Mouse (Mus musculus) embryonic facial prominence, embryonic 13.5 days (tissue): ENCODE results near the gene Moap1. TPM values are rescaled to one million over a fixed set of nuclear protein-coding genes. Genes with fewer than 3 reads are reported as not detected.

Source experiments
- ATAC-seq: fragments of 200-750 bp; cut with Nextera tagmentation; 2 replicates; pipeline ENCODE4 v1.8.0; 2017; ENCODE audit warnings: low read depth; ENCODE audit not compliant: insufficient number of reproducible peaks, insufficient read depth, low FRiP score, low TSS enrichment
- H3K27ac ChIP-seq: fragments of 300-500 bp; sonication (generic); 2 replicates; pipeline ENCODE4 v1.5.1; 2015; ENCODE audit warnings: moderate library complexity, mild to moderate bottlenecking, inconsistent platforms
- H3K27me3 ChIP-seq: fragments of 300-500 bp; sonication (generic); 2 replicates; pipeline ENCODE4 v1.6.1; 2015; ENCODE audit warnings: mild to moderate bottlenecking, inconsistent platforms
- H3K36me3 ChIP-seq: fragments of 300-500 bp; sonication (generic); 2 replicates; pipeline ENCODE4 v1.6.1; 2015; ENCODE audit warnings: mild to moderate bottlenecking, inconsistent platforms
- H3K4me1 ChIP-seq: fragments of 300-500 bp; sonication (generic); 2 replicates; pipeline ENCODE4 v1.6.1; 2015; ENCODE audit warnings: inconsistent platforms
- H3K4me2 ChIP-seq: fragments of 300-500 bp; sonication (generic); 2 replicates; pipeline ENCODE4 v1.6.1; 2015; ENCODE audit warnings: moderate library complexity, mild to moderate bottlenecking, inconsistent platforms
- H3K4me3 ChIP-seq: fragments of 300-500 bp; sonication (generic); 2 replicates; pipeline ENCODE4 v1.5.1; 2015; ENCODE audit warnings: mild to moderate bottlenecking, inconsistent platforms
- H3K9ac ChIP-seq: fragments of 300-500 bp; sonication (generic); 2 replicates; pipeline ENCODE4 v1.6.1; 2015; ENCODE audit warnings: mild to moderate bottlenecking, inconsistent platforms
- H3K9me3 ChIP-seq: fragments of 300-500 bp; sonication (generic); 2 replicates; pipeline ENCODE4 v1.6.1; 2016; ENCODE audit warnings: inconsistent platforms
- WGBS: fragments of 180-500 bp; shearing (Covaris S2); methylation state at CpG from one replicate; pipeline ENCODE4 v1.1.7; 2015; ENCODE audit warnings: mixed read lengths; 5-methylcytosine and 5-hydroxymethylcytosine counted together
- polyA plus RNA-seq: library from polyadenylated mRNA; unstranded; fragments of >200 nt; fragmentation: Nextera tagmentation; extraction: Ambion mirVana; gene quantifications from 2 replicates; pipeline ENCODE4 v1.2.1, GENCODE M21; 2015

The Moap1 gene
- polyA plus RNA-seq, 1 experiment from 2014 or later: 25.5 TPM

DNA sequence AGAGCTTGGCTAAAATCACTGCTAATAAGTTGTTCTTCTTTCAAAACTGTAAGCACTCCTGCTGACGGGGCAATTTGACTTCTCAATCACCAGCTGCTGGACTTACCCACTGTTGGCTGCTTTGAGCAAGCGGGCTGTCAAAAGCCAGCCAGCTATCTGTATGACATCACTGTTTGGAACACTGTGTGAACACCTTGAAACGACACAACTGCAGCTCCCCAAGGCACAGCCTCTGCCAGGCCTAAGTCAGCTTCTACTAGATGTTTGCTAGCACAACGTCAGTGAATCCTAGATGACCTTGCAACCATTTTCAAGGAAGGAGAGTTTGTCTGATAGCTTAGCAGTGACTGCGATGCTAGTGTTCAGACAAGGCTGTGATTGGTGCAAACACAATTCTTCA, 4.4 kb downstream of the Moap1 start:
- Histone ChIP-seq H3K4me1 (peaks cover 9% of the 10 kb centered on the region), H3K27me3 (no peaks in the 10 kb centered on the region), H3K9ac (no peak overlapping the region), H3K9me3 (no peaks in the 10 kb centered on the region), H3K27ac (no peak overlapping the region), H3K4me2 (no peak overlapping the region), H3K36me3 (0 out of 2 replicates have a peak, but pooled peaks cover 4% of the 10 kb centered on the region), H3K4me3 (no peak overlapping the region)
- 80% methylated on average over 5 of the region's 5 CpGs for WGBS
- no peak for ATAC-seq

DNA sequence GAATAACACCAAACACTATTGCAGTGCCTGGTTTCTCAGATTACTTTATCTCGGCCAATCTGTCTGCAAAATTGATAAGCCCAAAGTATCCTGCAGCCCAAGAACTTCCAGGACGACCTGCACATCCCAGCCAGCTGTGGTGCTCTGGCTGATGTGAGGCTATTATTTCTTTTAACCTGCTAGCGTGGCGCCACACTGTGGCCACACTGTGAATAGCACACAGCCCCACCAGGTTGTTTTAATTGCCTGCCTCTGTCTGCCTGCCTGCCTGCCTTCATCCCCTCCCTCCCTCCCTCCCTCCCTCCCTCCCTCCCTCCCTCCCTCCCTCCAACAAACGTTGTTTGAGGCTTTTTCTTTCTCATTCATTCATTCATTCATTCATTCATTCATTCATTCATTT, 10.1 kb downstream of the Moap1 start:
- Histone ChIP-seq H3K9me3 (no peaks in the 10 kb centered on the region), H3K4me2 (no peak overlapping the region), H3K27me3 (no peaks in the 10 kb centered on the region), H3K4me3 (no peak overlapping the region), H3K9ac (no peak overlapping the region), H3K27ac (no peak overlapping the region), H3K4me1 (peaks cover 19% of the 10 kb centered on the region), H3K36me3 (no peaks in the 10 kb centered on the region)
- no peak for ATAC-seq
- 13% methylated on average over 4 of the region's 5 CpGs for WGBS

DNA sequence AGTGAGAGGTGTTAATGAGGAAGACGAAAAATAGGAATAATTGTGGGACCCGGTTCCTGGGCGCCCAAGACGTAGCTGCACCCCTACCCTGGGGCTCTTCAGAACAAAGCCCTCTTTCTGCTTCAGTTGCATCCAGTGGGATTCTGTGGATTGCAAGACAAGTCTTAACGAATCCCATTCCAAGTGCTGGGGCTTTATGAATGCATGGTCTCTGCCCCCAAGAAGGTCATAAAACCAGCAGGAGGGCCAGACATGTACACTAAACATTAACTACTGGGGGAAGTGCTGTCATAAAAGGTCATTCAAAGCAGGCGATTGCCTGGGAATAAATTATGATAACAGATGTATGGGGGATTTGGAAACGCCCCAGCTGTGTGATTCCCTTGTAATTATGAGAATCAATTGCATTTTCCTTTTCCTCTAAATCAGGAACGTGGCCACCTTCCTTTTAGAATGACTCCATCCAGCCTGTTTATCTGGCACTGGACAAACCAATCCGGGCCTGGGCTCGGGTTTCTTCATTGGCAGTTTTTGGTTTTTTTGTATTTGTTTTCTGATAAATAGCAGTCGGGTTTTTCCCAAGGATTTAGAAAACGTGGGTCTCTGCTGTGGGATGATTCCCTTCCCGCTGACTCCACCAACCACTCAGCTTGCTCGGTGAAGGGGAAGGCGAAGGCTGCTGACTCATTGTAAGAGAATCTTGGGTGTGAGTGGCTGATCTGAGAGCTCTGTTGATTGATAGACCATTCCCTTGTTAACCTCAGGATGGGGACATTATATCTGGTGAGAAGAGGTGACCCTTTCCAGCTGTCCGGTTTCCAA, 12.5 kb downstream of the Moap1 start:
- 41% methylated on average over 16 of the region's 16 CpGs for WGBS
- peaks cover 20% of the 10 kb centered on the region for H3K4me1 ChIP-seq
- peak overlapping the region; percentile 18 for H3K4me3 ChIP-seq
- peak overlapping the region; percentile 76 for H3K27ac ChIP-seq
- H3K9ac ChIP-seq: no peak overlapping the region
- H3K27me3 ChIP-seq: no peaks in the 10 kb centered on the region
- no peaks in the 10 kb centered on the region for H3K9me3 ChIP-seq
- peak overlapping the region; percentile 53 for H3K4me2 ChIP-seq
- peak; percentile 29; the same call in 1 of the 2 replicates for ATAC-seq
- no peaks in the 10 kb centered on the region for H3K36me3 ChIP-seq

DNA sequence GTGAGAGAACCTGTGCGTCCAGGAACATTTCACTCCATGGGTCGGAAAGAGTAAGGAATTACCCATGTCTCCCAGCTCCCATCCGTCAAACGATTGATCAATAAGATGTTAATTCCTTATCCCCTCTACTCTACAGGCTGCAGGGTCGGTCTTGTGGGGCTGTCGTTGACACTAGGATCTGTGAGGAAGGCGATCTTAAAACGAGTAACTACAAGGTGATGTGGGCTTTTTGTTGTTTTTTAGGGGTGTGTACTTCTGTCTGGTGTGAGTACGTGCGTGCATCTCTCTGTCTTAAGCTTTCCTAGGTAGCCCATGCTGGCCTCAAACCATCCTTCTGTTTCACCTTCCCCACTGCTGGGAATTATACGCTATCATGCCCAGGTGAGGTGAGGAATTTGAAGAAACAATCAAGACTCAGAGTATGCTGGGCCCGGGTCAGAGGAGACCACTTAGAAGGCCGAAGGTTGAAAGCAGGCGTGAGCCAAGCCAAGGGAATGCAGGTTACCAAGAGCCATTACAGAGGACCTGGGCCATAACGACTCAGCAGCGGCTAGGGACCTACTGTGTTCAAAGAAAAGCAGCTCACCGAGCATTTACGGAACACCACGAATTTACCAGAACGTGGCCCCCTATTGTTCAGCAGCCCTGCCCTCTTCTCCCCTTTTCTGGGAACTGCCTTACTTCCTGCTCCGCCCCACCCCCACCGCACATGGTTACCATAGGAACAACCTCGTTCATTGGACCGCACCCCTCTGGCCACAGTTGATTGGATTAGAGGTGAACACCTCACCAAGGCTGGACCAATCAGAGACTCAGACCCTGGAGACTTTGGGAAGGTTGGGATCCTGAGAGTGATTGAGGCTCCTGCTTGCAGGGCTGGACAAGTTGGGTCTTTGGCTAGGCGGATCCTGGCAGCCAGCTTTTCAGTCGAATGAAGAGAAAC, 13.3 kb downstream of the Moap1 start:
- no peaks in the 10 kb centered on the region for H3K36me3 ChIP-seq
- peak overlapping the region; percentile 76 for H3K27ac ChIP-seq
- H3K4me2 ChIP-seq: peak overlapping the region; percentile 53
- H3K27me3 ChIP-seq: no peaks in the 10 kb centered on the region
- no peak overlapping the region for H3K9ac ChIP-seq
- H3K9me3 ChIP-seq: no peaks in the 10 kb centered on the region
- peak overlapping the region; percentile 18 for H3K4me3 ChIP-seq
- peaks cover 23% of the 10 kb centered on the region for H3K4me1 ChIP-seq
- peak; percentile 93 for ATAC-seq
- 35% methylated on average over 26 of the region's 26 CpGs for WGBS

DNA sequence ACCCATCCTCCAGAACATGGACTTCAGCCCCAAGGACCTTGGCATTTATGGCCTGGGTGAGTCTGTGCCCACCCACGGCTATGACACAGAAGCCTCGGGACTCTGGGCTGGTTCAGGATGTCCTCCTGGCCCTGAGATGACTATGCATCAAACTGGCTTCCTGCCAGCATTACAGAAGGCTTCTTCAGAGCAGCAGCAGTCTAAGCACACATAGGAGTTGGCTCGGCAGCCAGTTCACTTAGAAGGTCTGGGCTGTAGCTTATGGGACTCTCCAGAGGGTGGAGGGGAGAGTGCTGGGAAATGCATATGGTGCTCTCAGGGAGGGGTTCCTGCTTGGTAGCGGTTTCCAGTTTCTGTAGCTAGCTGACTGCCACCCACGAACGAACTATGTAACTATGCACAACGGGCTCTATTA, 17.7 kb downstream of the Moap1 start:
- H3K27ac ChIP-seq: 0 out of 2 replicates have a peak overlapping the region, but pooled peaks have one; percentile 3
- H3K4me2 ChIP-seq: no peak overlapping the region
- WGBS: 63% methylated on average over 7 of the region's 7 CpGs
- H3K4me1 ChIP-seq: peaks cover 18% of the 10 kb centered on the region
- H3K9me3 ChIP-seq: no peaks in the 10 kb centered on the region
- H3K4me3 ChIP-seq: no peak overlapping the region
- no peak overlapping the region for H3K9ac ChIP-seq
- no peak for ATAC-seq
- H3K36me3 ChIP-seq: no peaks in the 10 kb centered on the region
- no peaks in the 10 kb centered on the region for H3K27me3 ChIP-seq

DNA sequence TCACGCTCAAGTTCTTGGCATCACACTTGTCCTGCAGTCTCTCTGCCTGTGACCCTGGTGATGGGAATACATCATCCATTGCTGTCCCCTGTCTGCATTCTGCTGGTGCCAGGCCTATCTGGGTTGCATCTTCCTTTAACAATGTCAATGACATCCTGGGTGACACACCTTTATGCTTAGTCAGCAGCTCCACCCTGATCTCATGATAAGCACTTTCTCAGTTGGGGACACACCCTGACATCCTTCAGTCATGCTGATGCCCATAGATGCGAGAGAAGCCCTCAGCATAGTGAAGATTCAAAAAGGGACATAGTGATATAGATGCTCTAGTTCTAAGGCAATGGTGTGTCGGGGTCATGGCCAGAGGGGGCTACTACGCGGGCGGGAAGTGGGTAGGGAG, 18.3 kb downstream of the Moap1 start:
- Histone ChIP-seq H3K9me3 (no peaks in the 10 kb centered on the region), H3K4me2 (no peak overlapping the region), H3K27me3 (no peaks in the 10 kb centered on the region), H3K27ac (no peak overlapping the region), H3K36me3 (no peaks in the 10 kb centered on the region), H3K4me1 (peaks cover 12% of the 10 kb centered on the region), H3K4me3 (no peak overlapping the region), H3K9ac (no peak overlapping the region)
- 92% methylated on average over 6 of the region's 6 CpGs for WGBS
- no peak for ATAC-seq

DNA sequence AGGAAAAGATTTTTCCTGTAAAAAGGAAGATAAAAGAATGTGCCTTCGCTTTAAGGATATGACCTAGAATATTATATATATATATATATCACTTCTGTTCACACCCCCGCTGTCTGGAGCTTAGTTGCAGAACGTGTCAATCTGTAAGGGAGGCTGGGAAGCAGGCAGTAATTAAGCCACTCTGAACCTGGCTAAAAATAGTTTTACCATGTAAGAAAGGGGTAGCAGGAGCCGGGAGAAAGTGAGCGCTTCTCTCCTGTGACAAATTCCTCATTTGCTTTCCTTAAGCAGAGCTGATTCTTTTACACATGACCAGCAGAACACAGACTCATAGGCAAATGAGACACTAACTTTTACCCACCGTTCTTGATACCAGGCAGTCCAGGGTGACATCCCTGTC, 19.6 kb downstream of the Moap1 start:
- Histone ChIP-seq H3K4me3 (no peak overlapping the region), H3K36me3 (no peaks in the 10 kb centered on the region), H3K4me1 (peaks cover 18% of the 10 kb centered on the region), H3K9me3 (no peaks in the 10 kb centered on the region), H3K27ac (no peak overlapping the region), H3K9ac (no peak overlapping the region), H3K27me3 (no peaks in the 10 kb centered on the region), H3K4me2 (no peak overlapping the region)
- no peak for ATAC-seq
- 62% methylated on average over 6 of the region's 6 CpGs for WGBS

DNA sequence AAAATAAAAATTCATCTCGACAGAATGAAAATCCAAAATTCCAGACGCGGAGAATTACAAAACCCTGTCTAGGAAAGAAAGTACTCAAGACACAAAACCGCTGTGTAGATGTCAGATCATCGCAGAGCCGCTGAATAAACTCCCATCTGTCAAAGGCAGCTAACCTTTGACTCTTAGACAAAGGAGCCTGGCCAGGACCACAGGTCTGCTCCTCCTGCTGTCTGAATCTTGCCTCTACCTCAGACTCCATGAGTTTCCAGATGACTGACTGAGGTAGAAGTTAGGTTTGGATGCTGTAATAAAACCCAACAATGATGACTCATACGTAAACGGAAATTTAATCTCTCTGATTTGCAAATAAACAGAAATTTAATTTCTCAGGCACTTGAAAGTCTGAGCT, 20.5 kb downstream of the Moap1 start:
- Histone ChIP-seq H3K9me3 (no peaks in the 10 kb centered on the region), H3K27ac (no peak overlapping the region), H3K4me1 (peaks cover 18% of the 10 kb centered on the region), H3K36me3 (no peaks in the 10 kb centered on the region), H3K4me3 (no peak overlapping the region), H3K4me2 (no peak overlapping the region), H3K27me3 (no peaks in the 10 kb centered on the region), H3K9ac (no peak overlapping the region)
- no peak for ATAC-seq
- 70% methylated on average over 8 of the region's 8 CpGs for WGBS

DNA sequence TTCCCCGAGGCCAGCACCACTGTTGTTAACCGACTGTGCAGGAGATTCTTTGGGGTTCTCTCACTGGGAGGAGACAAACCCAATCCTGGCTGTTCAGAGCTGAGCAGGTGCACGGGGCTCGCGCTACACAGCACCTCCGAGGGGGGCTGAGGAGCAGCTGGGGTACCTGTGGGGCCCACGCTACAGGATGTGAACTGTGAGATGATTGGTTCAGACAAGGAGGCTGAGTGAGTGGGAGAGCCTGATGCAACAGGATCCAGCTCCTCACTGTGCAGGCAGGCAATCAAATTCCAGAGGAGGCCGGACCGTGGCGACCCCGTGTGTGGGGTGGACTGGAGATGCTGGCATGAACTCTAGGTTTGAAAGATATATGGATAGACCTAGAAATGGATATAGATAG, 21.0 kb downstream of the Moap1 start:
- no peak overlapping the region for H3K4me2 ChIP-seq
- no peaks in the 10 kb centered on the region for H3K27me3 ChIP-seq
- ATAC-seq: no peak
- no peak overlapping the region for H3K4me3 ChIP-seq
- H3K9me3 ChIP-seq: no peaks in the 10 kb centered on the region
- WGBS: 50% methylated on average over 11 of the region's 11 CpGs
- H3K27ac ChIP-seq: no peak overlapping the region
- H3K4me1 ChIP-seq: peaks cover 18% of the 10 kb centered on the region
- H3K36me3 ChIP-seq: no peaks in the 10 kb centered on the region
- H3K9ac ChIP-seq: no peak overlapping the region

DNA sequence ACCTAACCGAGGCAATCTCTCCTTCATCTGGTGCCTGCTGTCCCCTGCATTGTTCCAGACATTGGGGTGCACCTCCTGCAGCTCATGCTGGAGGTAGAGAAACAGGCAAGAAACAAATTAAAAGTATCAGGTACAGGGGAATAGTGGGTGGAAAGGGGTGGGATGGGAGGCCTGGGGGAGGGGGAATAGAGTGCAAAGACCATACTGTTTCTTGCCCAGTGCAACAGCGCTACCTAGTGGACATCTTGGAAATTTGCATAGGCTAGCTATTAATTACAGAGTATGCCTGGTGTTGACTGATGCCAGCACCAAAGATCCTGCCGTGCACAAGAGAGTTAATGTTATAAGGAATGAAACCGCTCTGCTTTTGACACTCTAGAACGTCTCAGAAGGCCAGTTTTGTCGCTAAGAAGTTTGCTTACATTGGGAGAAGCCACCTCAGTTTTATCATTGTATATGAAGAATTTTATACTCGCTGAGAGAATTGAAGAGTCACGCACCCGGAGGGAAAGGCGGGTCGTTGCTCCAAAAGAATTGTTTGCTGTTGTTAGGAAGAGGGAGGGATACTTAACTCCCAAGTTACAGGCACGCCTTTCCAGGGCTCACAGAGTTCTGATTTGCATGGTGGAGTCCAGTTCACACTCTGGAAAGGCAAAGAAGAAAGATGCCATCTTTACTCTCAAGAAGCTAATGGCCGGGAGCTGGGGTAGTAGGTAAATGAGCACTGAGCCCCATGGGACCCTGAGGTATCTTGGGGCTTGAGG, 23.7 kb downstream of the Moap1 start:
- Histone ChIP-seq H3K9ac (no peak overlapping the region), H3K9me3 (no peaks in the 10 kb centered on the region), H3K4me3 (peak overlapping the region; percentile 6; the same call in 1 of the 2 replicates), H3K4me1 (peaks cover 14% of the 10 kb centered on the region), H3K27ac (no peak overlapping the region), H3K4me2 (peak overlapping the region; percentile 47), H3K36me3 (no peaks in the 10 kb centered on the region), H3K27me3 (no peaks in the 10 kb centered on the region)
- ATAC-seq: no peak
- 25% methylated on average over 13 of the region's 13 CpGs for WGBS

DNA sequence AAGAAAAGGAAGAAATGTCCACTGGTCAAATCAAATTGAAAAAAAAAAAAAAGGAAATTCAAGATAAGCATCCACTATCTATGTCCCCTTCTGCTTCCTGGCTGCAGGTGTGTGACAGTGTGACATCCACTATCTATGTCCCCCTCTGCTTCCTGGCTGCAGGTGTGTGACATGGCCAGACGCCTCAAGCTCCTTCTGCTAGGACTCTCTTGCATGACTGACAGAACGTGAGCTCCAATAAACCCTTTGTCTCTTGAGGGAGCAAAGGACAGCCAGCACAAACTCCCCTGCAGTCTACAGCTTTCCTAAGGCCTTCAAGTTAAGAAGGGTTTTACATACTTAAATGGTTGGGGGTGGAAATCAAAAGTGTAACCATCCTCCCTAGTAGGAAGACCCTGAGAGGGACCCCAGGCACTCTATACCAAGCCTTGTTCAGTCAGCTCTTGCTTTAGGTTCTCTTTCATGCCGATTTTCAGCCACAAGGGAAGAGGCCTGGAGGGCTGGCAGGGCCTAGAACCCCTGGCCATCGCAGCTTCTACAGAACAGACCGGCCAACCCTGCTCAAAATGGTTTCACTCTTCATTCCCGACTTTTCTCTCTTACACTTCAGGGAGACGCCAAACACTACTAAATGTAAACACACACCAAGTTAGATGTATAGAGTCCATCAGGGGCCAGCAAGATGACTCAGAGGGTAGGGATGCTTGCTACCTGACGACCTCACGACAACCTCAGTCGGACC, 28.6 kb downstream of the Moap1 start:
- H3K4me3 ChIP-seq: no peak overlapping the region
- WGBS: 81% methylated on average over 10 of the region's 10 CpGs
- H3K27ac ChIP-seq: no peak overlapping the region
- peaks cover 9% of the 10 kb centered on the region for H3K4me1 ChIP-seq
- H3K4me2 ChIP-seq: no peak overlapping the region
- ATAC-seq: no peak
- no peaks in the 10 kb centered on the region for H3K9me3 ChIP-seq
- H3K9ac ChIP-seq: no peak overlapping the region
- no peaks in the 10 kb centered on the region for H3K27me3 ChIP-seq
- no peaks in the 10 kb centered on the region for H3K36me3 ChIP-seq
